In the genomic region with DNA sequence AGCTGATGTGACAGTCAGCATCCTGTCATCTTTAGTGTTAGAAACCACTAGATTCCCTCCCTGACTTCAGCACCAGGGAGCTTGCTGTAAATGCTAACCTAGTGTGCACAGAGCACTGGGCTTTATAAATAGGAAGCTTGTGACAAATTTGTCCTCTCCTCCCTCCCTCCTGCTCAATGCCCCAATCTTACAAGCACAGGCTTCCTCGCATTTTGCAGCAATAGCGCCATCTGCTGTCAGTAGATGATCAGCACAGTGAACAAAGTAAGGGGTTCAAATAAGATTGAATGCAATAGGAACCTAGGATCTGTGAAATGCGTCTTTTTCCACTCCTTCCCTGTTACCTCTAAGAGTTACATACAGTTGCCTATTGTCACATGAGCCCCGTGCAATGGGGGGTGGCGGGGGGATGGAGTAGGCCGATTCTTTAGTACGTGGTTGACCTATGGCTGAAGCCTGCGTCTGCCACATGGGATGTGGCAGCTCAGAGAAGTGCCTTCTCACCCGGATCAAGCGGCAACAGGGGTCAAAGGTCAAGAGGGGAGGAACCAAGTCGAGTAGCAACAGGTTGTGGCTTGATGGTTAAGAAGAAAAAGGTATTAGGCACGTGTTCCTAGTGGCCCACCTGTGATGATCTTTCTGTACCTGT, we compare ENCODE assay signal across 9 mouse cellular contexts. TPM values are rescaled to one million over a fixed set of nuclear protein-coding genes. Genes with fewer than 3 reads are reported as not detected.
DNase-seq lines count a peak whose midpoint lies in the region; ATAC-seq lines count a peak whose summit lies in the region.
"Had no signal": no experiment of that assay in that cellular context is flagged by ENCODE, and none has a peak within 500 bp of the region (broad histone marks: within the 10 kb centered on the region; RNA-seq: fewer than 3 reads in every experiment).

No protein-coding gene starts in this region.

- H3K27ac ChIP-seq in forebrain, embryonic 15.5 days (replicated peaks) = no peak overlapping the region
- H3K27ac ChIP-seq in hindbrain, embryonic 11.5 days (ENCODE audit: low read depth, low read length) = no peak overlapping the region

- H3K36me3 ChIP-seq in forebrain, embryonic 15.5 days = peaks cover 43% of the 10 kb centered on the region
- no peaks in the 10 kb centered on the region for H3K36me3 ChIP-seq in hindbrain, embryonic 11.5 days (ENCODE audit: control insufficient read depth, insufficient read depth, low read length)

- peak; percentile 84 for DNase-seq in Muller cell, postnatal 12 days (ENCODE audit: inconsistent ontology term)
- DNase-seq in c-Kit-positive CD71-positive TER-119-negative erythroid progenitor cells, embryonic 14.5 days (ENCODE audit: low read depth) = peak; percentile 67
- DNase-seq in hindbrain, embryonic 11.5 days (ENCODE audit: low spot score) = peak; percentile 85
- DNase-seq in layer of hippocampus, postnatal 14 days (ENCODE audit: low spot score in 2 of 2) = peak; percentile 76 to 91
- peak; percentile 79 for DNase-seq in lung, postnatal 25 days (ENCODE audit: low spot score)
- DNase-seq in right cerebral cortex, adult 18-20 months = peak; percentile 87
- DNase-seq in urinary bladder, postnatal 36 days (ENCODE audit: low spot score in 2 of 2) = peak; percentile 54 to 70

- no peaks in the 10 kb centered on the region for H3K27me3 ChIP-seq in forebrain, embryonic 15.5 days
- no peaks in the 10 kb centered on the region for H3K27me3 ChIP-seq in hindbrain, embryonic 11.5 days (ENCODE audit: control insufficient read depth, insufficient read depth, low read length)

- no peak overlapping the region for H3K4me3 ChIP-seq in forebrain, embryonic 15.5 days
- H3K4me3 ChIP-seq in hindbrain, embryonic 11.5 days (ENCODE audit: low read depth, low read length) = no peak overlapping the region
- H3K4me3 ChIP-seq: myocyte had no signal

- ATAC-seq in forebrain, embryonic 15.5 days (replicated peaks) = peak; percentile 69
- 0 out of 2 replicates have a peak, but pooled peaks have one; percentile 40 for ATAC-seq in hindbrain, embryonic 11.5 days (ENCODE audit: low FRiP score)

- no peak overlapping the region for H3K9ac ChIP-seq in forebrain, embryonic 15.5 days (replicated peaks)
- H3K9ac ChIP-seq in hindbrain, embryonic 11.5 days (ENCODE audit: low read depth, low read length) = no peak overlapping the region

- WGBS in forebrain, embryonic 15.5 days = 39% methylated on average over 12 of the region's 12 CpGs
- WGBS in hindbrain, embryonic 11.5 days = 39% methylated on average over 12 of the region's 12 CpGs

- no peak overlapping the region for H3K4me2 ChIP-seq in forebrain, embryonic 15.5 days (replicated peaks)
- no peak overlapping the region for H3K4me2 ChIP-seq in hindbrain, embryonic 11.5 days (replicated peaks; ENCODE audit: low read depth, low read length)

- H3K9me3 ChIP-seq in forebrain, embryonic 15.5 days = no peaks in the 10 kb centered on the region
- H3K9me3 ChIP-seq in hindbrain, embryonic 11.5 days (ENCODE audit: control insufficient read depth, low read length) = no peaks in the 10 kb centered on the region

- no peaks in the 10 kb centered on the region for H3K4me1 ChIP-seq in forebrain, embryonic 15.5 days
- H3K4me1 ChIP-seq in hindbrain, embryonic 11.5 days (replicated peaks; ENCODE audit: control insufficient read depth, insufficient read depth, low read length) = no peaks in the 10 kb centered on the region

RNA-seq across cellular contexts. Expression of a gene that starts 37.0 kb away (rescaled TPM):
- 85.6 and 86.8 TPM in 2 replicates for polyA plus RNA-seq in forebrain, embryonic 15.5 days (2015; fragmentation: Nextera tagmentation; extraction: Ambion mirVana)
- polyA plus RNA-seq in hindbrain, embryonic 11.5 days (2014; fragmentation: Nextera tagmentation; extraction: Ambion mirVana) = 0.40 and 0.93 TPM in 2 replicates
- 10 to 100 TPM; 16.8 to 19.0 TPM for total RNA-seq in layer of hippocampus, postnatal 14 days (2021)
- polyA plus RNA-seq: myocyte had no signal

RNA-seq across cellular contexts. Expression of a gene that starts 41.9 kb away (rescaled TPM):
- polyA plus RNA-seq in forebrain, embryonic 15.5 days (2015; fragmentation: Nextera tagmentation; extraction: Ambion mirVana) = 5.8 and 7.2 TPM in 2 replicates
- polyA plus RNA-seq in hindbrain, embryonic 11.5 days (2014; fragmentation: Nextera tagmentation; extraction: Ambion mirVana) = 11.7 and 16.5 TPM in 2 replicates
- 1 to 10 TPM in 1 of 2 experiments, under 1 TPM in 1; 0.71 to 1.6 TPM for total RNA-seq in layer of hippocampus, postnatal 14 days (2021)

Comparison
In these comparisons a context has a peak if more than half of its experiments do, and no peak if none do; other contexts are left out.
1. RNA of a gene that starts 37.0 kb away (polyA plus RNA-seq): 85.6 to 86.8 TPM in forebrain, embryonic 15.5 days; 0.40 to 0.93 TPM in hindbrain, embryonic 11.5 days; every median in the first group is over 10 times any median in the second.
2. Peak in every context shown above with its lines, with median percentiles within 50 percentile points of each other: DNase-seq.